Mouse (Mus musculus) thymus, adult 2 months (tissue): ENCODE results near the gene Ice2.

Source experiments
- CTCF ChIP-seq: fragments of 200-500 bp; IDR thresholded peaks from 2 replicates; pipeline ENCODE4 v1.5.1; 2012; ENCODE audit warnings: mild to moderate bottlenecking, control low read depth, low read length, moderate library complexity, borderline replicate concordance; ENCODE audit not compliant: control insufficient read depth, poor library complexity, insufficient read depth; ENCODE audit errors: extremely low read depth
- POLR2A ChIP-seq: fragments of 200-500 bp; IDR thresholded peaks from 2 replicates; pipeline ENCODE4 v1.6.1; 2012; ENCODE audit warnings: mild to moderate bottlenecking, low read length, control low read depth, moderate library complexity; ENCODE audit not compliant: control insufficient read depth, poor library complexity, insufficient read depth; ENCODE audit errors: extremely low read depth

GRCm38 (mm10) chr9:69470921-69471320 lies 73.2 kb downstream of the Ice2 start:
- TF ChIP-seq CTCF (no peak), POLR2A (0 out of 2 replicates have a peak, but pooled peaks have one; percentile 33)
